Mouse (Mus musculus) midbrain, embryonic 15.5 days (tissue): Measurements from ENCODE around the gene Trpv4. TPM values are rescaled to one million over a fixed set of nuclear protein-coding genes. Genes with fewer than 3 reads are reported as not detected.

ENCODE experiments used
- ATAC-seq: fragments of 200-750 bp; cut with Nextera tagmentation; replicated peaks from 2 replicates; pipeline ENCODE4 v1.8.0; 2017; ENCODE audit warnings: moderate TSS enrichment
- H3K27ac ChIP-seq: fragments of 300-500 bp; sonication (generic); 2 replicates; pipeline ENCODE4 v1.5.1; 2015; ENCODE audit warnings: mild to moderate bottlenecking, inconsistent platforms
- H3K27me3 ChIP-seq: fragments of 300-500 bp; sonication (generic); replicated peaks from 2 replicates; pipeline ENCODE4 v1.6.1; 2015; ENCODE audit warnings: inconsistent platforms
- H3K36me3 ChIP-seq: fragments of 300-500 bp; sonication (generic); replicated peaks from 2 replicates; pipeline ENCODE4 v1.6.1; 2015; ENCODE audit warnings: inconsistent platforms
- H3K4me1 ChIP-seq: fragments of 300-500 bp; sonication (generic); 2 replicates; pipeline ENCODE4 v1.6.1; 2015; ENCODE audit warnings: inconsistent platforms
- H3K4me2 ChIP-seq: fragments of 300-500 bp; sonication (generic); 2 replicates; pipeline ENCODE4 v1.6.1; 2015; ENCODE audit warnings: inconsistent platforms, mild to moderate bottlenecking, moderate library complexity
- H3K4me3 ChIP-seq: fragments of 300-500 bp; sonication (generic); 2 replicates; pipeline ENCODE4 v1.5.1; 2015; ENCODE audit warnings: mild to moderate bottlenecking, inconsistent platforms
- H3K9ac ChIP-seq: fragments of 300-500 bp; sonication (generic); 2 replicates; pipeline ENCODE4 v1.6.1; 2015; ENCODE audit warnings: mild to moderate bottlenecking, inconsistent platforms
- H3K9me3 ChIP-seq: fragments of 300-500 bp; sonication (generic); 2 replicates; pipeline ENCODE4 v1.6.1; 2016; ENCODE audit warnings: inconsistent platforms
- WGBS: fragments of 180-500 bp; shearing (Covaris S2); methylation state at CpG from one replicate; pipeline ENCODE4 v1.1.7; 2015; ENCODE audit warnings: mixed read lengths; 5-methylcytosine and 5-hydroxymethylcytosine counted together
- polyA plus RNA-seq: library from polyadenylated mRNA; unstranded; fragments of >200 nt; fragmentation: Nextera tagmentation; extraction: Ambion mirVana; gene quantifications from 2 replicates; pipeline ENCODE4 v1.2.1, GENCODE M21; 2015

Trpv4 gene
- polyA plus RNA-seq, 1 experiment from 2014 or later: 0.92 TPM

DNA sequence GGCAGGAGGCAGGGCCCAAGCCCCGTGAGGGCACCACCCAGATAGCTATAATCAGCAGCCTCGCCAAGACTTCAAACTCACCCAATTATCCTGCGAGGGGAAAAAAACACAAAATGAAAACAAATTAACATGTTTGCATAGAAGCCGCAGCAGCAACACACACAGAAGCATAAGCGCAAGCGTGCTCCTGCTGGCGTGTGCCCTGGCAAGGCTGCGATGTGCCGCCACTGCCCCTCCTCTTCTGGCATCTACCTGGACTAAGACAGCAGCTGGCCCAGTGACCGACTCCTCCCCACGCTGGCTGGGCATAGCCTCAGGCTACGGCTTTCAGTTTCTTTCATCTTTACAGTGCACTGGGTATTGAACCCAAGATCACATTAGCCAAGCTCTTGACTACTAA, 76.7 kb downstream of the Trpv4 start:
- WGBS: 60% methylated on average over 12 of the region's 12 CpGs
- H3K4me2 ChIP-seq: no peak overlapping the region
- H3K27me3 ChIP-seq: 0 out of 2 replicates have a peak, but pooled peaks cover 3% of the 10 kb centered on the region
- H3K9me3 ChIP-seq: no peaks in the 10 kb centered on the region
- no peak for ATAC-seq
- no peak overlapping the region for H3K9ac ChIP-seq
- no peaks in the 10 kb centered on the region for H3K36me3 ChIP-seq
- H3K27ac ChIP-seq: 0 out of 2 replicates have a peak overlapping the region, but pooled peaks have one; percentile 7
- H3K4me3 ChIP-seq: no peak overlapping the region
- peaks cover 73% of the 10 kb centered on the region for H3K4me1 ChIP-seq

DNA sequence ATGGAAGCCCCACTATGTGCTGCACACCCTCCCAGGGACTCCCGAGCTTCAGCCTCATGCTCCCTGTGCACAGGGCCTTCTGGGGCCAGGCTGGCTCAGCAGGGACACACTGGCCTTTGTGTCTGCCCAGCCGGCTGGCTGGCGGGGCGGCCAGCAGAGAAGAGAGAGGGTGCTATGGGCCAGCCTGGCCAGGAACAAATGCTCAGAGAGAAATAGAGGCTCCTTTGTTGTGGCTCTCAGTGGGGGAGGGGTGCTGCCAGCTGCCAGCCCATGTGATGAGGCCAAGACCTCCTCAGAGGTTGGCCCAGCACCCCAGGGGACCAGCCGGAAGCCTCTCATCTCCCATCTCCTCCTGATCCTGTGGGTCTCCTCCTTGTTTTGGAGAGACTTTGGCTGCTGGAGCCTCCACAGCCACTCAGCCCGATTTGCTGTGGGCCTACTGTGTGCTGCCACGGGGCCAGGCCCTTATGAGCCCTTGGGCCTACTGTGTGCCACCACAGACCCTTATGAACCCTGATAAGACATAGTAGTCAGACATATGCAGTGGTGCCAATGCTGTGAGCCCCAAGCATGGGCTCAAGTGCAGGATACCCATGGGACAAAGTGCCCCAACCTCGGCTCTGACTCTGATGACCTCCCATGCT, 78.4 kb downstream of the Trpv4 start:
- Histone ChIP-seq H3K27ac (no peak overlapping the region), H3K4me1 (peaks cover 73% of the 10 kb centered on the region), H3K36me3 (no peaks in the 10 kb centered on the region), H3K4me2 (no peak overlapping the region), H3K9ac (no peak overlapping the region), H3K9me3 (no peaks in the 10 kb centered on the region), H3K4me3 (no peak overlapping the region), H3K27me3 (0 out of 2 replicates have a peak, but pooled peaks cover 2% of the 10 kb centered on the region)
- ATAC-seq: no peak
- WGBS: 50% methylated on average over 8 of the region's 8 CpGs

DNA sequence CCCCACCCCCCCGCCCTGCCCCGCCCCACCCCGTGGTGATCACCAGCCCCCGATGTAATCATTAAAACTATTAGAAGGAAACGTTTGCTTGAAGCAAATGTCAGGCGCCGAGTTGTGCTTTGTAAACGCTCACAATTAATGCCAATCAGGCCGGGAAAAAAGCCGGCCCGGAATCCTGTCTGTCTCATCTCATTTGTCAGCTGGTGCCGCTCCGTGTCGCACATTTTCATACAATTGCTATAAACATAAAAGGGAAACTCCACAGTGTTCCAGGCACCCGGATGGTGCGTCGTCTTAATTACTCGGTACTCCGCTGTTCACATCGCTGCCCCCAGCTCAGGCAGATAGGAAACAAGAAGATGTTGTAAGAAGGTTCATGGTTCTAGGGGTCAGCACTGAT, 79.9 kb downstream of the Trpv4 start:
- Histone ChIP-seq H3K9ac (no peak overlapping the region), H3K4me3 (no peak overlapping the region), H3K36me3 (no peaks in the 10 kb centered on the region), H3K4me1 (peaks cover 73% of the 10 kb centered on the region), H3K27me3 (no peaks in the 10 kb centered on the region), H3K4me2 (no peak overlapping the region), H3K27ac (no peak overlapping the region), H3K9me3 (no peaks in the 10 kb centered on the region)
- 31% methylated on average over 20 of the region's 20 CpGs for WGBS
- no peak for ATAC-seq

DNA sequence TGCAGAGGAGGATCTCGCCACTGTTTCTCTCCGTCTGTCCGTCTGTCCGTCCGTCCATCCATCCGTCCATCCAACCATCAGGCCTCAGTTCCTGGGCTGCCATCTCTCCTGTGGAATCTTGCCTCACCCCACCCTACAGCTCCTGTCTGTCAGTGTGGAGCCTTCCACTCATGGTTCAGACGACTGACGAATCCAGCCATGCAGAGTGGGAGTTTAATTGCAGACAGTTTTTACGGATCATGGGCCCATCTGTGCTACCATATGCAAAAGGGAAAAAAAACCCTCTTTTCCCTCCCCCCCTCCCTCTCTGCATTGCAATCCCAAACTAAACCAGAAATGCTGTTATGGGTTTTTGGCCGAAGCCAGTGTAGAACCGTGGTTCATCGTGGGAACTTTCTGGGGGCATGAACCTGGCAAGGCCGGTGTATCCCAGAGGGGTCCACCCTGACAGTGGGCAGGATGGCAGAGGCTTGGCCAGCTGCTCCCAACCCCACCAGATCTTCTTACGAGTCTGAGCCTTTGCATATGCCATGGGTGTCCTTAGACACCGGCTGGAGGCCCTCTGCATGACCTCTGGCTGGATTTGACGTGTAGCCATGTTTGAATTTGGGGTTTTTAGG, 82.1 kb downstream of the Trpv4 start:
- Histone ChIP-seq H3K27me3 (no peaks in the 10 kb centered on the region), H3K4me1 (peaks cover 84% of the 10 kb centered on the region), H3K36me3 (no peaks in the 10 kb centered on the region), H3K4me3 (no peak overlapping the region), H3K9me3 (no peaks in the 10 kb centered on the region), H3K27ac (no peak overlapping the region), H3K4me2 (no peak overlapping the region), H3K9ac (no peak overlapping the region)
- 80% methylated on average over 16 of the region's 16 CpGs for WGBS
- no peak for ATAC-seq

DNA sequence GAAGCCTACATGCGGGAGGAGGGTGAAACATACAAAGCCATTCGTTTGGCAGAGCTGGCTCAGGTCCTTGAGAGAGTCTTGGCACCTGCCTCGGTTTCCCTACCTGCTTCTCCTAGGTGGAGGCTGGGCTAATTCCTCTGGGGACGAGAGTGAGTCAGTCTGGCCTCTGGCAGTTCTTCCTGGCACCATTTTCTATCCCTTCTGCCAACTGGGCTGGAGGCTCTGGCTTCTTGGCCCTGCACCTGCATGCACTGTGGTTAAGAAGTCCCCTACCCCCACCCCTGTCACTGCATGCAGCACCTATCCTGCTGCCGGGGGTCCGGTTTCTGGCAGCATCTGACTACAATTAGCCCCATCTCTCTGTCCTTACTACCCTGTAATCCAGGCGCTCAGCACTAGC, 82.7 kb downstream of the Trpv4 start:
- 76% methylated on average over 7 of the region's 7 CpGs for WGBS
- Histone ChIP-seq H3K4me1 (peaks cover 87% of the 10 kb centered on the region), H3K27ac (0 out of 2 replicates have a peak overlapping the region, but pooled peaks have one; percentile 30), H3K4me2 (peak overlapping the region; percentile 35), H3K9ac (no peak overlapping the region), H3K4me3 (no peak overlapping the region), H3K36me3 (no peaks in the 10 kb centered on the region), H3K27me3 (no peaks in the 10 kb centered on the region), H3K9me3 (no peaks in the 10 kb centered on the region)
- no peak for ATAC-seq

DNA sequence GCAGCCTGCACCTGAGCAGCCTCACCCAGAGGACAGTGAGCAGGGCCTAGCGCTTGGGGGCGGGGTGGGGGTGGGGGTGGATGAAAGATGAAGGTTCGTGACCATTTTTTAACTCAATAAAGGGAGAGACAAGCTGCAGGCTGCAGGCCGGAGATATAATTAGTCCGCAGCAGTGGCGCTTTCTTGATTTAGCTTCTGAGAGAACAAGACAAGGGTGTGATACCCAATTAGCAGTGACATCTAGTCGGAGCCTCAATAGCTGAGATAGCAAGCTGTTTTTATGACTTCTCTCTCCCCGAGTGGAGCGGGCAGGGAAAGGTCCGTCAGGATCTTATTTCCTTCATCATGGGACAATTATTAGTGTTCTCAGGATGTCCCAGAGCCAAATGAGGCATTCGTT, 83.2 kb downstream of the Trpv4 start:
- Histone ChIP-seq H3K4me3 (no peak overlapping the region), H3K9ac (no peak overlapping the region), H3K27me3 (no peaks in the 10 kb centered on the region), H3K4me1 (peaks cover 90% of the 10 kb centered on the region), H3K36me3 (no peaks in the 10 kb centered on the region), H3K27ac (peak overlapping the region; percentile 31; the same call in 1 of the 2 replicates), H3K9me3 (no peaks in the 10 kb centered on the region), H3K4me2 (peak overlapping the region; percentile 35)
- 31% methylated on average over 11 of the region's 11 CpGs for WGBS
- no peak for ATAC-seq

DNA sequence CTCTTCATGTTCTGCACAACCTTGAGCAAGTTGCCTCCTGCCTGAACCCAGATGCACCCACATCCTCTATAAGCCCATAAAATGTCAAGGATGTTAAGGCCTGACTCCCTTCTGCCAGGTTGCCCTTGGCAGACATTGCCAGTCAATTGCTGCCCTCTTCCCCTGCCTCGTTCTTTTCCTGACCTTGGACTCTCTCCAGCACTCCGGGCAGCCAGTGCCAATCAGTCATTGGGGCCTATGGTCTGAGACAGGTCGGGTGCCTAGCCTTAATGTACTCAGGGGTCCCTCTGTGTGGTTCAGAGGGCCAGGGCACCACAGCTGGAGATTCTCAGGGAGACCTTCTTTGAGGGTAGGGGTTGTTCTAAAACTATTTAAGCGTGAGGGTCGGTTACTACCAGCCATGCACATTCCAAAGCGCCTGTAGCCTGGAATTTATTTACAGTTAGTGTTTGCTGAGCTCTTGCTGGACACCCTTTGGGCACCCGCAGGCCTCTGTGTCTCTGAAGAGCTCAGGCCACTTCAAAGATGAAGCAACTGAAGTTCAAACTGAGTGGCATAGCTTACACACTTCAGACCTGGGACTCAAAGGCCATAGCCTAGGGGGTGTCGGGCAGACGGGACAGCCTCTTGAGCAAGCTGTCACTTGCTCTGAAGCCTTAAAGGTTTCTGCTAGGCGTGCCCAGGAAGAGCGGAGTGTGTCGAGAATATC, 84.1 kb downstream of the Trpv4 start:
- no peaks in the 10 kb centered on the region for H3K27me3 ChIP-seq
- H3K4me3 ChIP-seq: no peak overlapping the region
- H3K4me1 ChIP-seq: peaks cover 93% of the 10 kb centered on the region
- no peaks in the 10 kb centered on the region for H3K9me3 ChIP-seq
- H3K4me2 ChIP-seq: peak overlapping the region; percentile 35
- H3K27ac ChIP-seq: no peak overlapping the region
- no peak overlapping the region for H3K9ac ChIP-seq
- no peak for ATAC-seq
- H3K36me3 ChIP-seq: no peaks in the 10 kb centered on the region
- WGBS: 63% methylated on average over 12 of the region's 12 CpGs

DNA sequence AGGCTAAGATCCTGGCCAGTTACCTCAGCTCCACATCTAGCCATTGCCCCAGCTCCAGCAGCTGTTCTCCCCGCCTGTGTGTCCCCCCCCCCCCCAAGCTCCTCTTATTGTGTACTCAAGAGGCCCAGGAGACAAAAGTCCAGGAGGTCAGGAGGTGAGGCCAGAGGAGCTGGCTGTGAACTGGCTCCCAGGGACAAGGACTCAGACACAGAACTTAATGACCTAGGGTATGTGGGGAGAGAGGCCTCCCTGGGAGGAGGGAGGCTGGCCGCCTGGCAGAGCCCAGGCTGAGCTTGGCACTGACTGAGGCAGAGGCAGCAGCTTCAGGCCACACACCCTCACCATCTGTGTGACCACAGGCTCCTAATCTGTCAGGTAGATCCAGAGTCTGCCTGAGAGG, 85.2 kb downstream of the Trpv4 start:
- Histone ChIP-seq H3K9ac (no peak overlapping the region), H3K9me3 (no peaks in the 10 kb centered on the region), H3K27me3 (no peaks in the 10 kb centered on the region), H3K4me1 (peaks cover 92% of the 10 kb centered on the region), H3K4me3 (no peak overlapping the region), H3K4me2 (peak overlapping the region; percentile 72), H3K27ac (no peak overlapping the region), H3K36me3 (no peaks in the 10 kb centered on the region)
- ATAC-seq: no peak
- WGBS: 17% methylated on average over 2 of the region's 2 CpGs

Other genes starting within 250 kb of the Trpv4 start
- gene Mmab, start 214.4 kb downstream of the Trpv4 start, polyA plus RNA-seq: 31.6 and 32.8 TPM in 2 replicates
- 63.8 and 69.7 TPM in 2 replicates for gene Mvk, start 214.2 kb downstream of the Trpv4 start, polyA plus RNA-seq
- 7.1 and 8.1 TPM in 2 replicates for gene Fam222a, start 90.4 kb downstream of the Trpv4 start, polyA plus RNA-seq
- 34.5 and 39.1 TPM in 2 replicates for gene Gltp, start 32.6 kb upstream of the Trpv4 start, polyA plus RNA-seq
- gene Tchp, start 49.3 kb upstream of the Trpv4 start, polyA plus RNA-seq: 15.6 and 15.9 TPM in 2 replicates
- 31.1 and 34.7 TPM in 2 replicates for gene Ankrd13a, start 116.3 kb upstream of the Trpv4 start, polyA plus RNA-seq
- gene Git2, start 117.1 kb upstream of the Trpv4 start, polyA plus RNA-seq: 51.6 and 52.9 TPM in 2 replicates
- gene 1500011B03Rik, start 165.0 kb upstream of the Trpv4 start, polyA plus RNA-seq: 270 and 271 TPM in 2 replicates
- gene 4930519G04Rik, start 195.2 kb upstream of the Trpv4 start, polyA plus RNA-seq: not detected in 2 replicates
- gene Gm9936, start 200.3 kb upstream of the Trpv4 start, polyA plus RNA-seq: 3.0 and 3.6 TPM in 2 replicates
- gene Oasl2, start 238.5 kb upstream of the Trpv4 start, polyA plus RNA-seq: 4.8 and 6.8 TPM in 2 replicates